17 mouse cellular contexts compared by ENCODE assay signal in the genomic region with DNA sequence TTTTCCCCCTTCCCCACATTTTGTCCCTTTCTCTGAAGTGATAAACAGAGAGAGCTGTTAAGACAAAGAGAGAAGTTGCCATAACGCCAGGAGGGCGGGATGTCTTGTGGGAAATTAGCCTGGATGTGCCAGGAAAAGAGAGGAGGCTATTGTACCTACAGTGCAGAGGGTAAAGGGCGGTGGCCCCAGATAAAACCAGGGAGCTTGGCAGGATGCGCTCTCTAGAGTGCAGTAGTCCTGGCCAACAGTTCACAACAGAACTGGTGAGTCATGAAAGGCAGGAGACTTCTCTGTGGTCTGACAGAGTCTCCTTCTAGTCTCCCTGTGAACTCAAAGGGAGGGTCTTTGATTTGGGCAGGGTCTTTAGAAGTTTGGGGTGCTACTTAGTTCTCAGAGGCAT. TPM values are rescaled to one million over a fixed set of nuclear protein-coding genes. Genes with fewer than 3 reads are reported as not detected.
DNase-seq lines count a peak whose midpoint lies in the region; ATAC-seq and TF ChIP-seq lines count a peak whose summit lies in the region.
"Had no signal": no experiment of that assay in that cellular context is flagged by ENCODE, and none has a peak within 500 bp of the region (broad histone marks: within the 10 kb centered on the region; RNA-seq: fewer than 3 reads in every experiment).

No protein-coding gene starts in this region.

- H3K27ac ChIP-seq in heart, embryonic 14.5 days (replicated peaks in 1 of 2; ENCODE audit: control insufficient read depth in 1 of 2, insufficient read depth in 1 of 2, low read depth in 2 of 2, low read length in 2 of 2): peak overlapping the region in 1 of 2 experiments; percentile 62; a peak in 2 of 4 replicates
- no peak overlapping the region for H3K27ac ChIP-seq in intestine, postnatal 0 days (ENCODE audit: low read depth, low read length)
- no peak overlapping the region for H3K27ac ChIP-seq in midbrain, embryonic 16.5 days (ENCODE audit: low read length)
- H3K27ac ChIP-seq in hindbrain, embryonic 10.5 days: no peak overlapping the region
- H3K27ac ChIP-seq: embryonic facial prominence, embryonic 13.5 days; kidney, postnatal 0 days; liver, embryonic 13.5 days; macrophage; neural tube, embryonic 12.5 days had no signal

- H3K27me3 ChIP-seq in heart, embryonic 14.5 days (ENCODE audit: control insufficient read depth, insufficient read depth, low read length): no peaks in the 10 kb centered on the region
- H3K27me3 ChIP-seq in intestine, postnatal 0 days (replicated peaks; ENCODE audit: control insufficient read depth, insufficient read depth, low read length): no peaks in the 10 kb centered on the region
- no peaks in the 10 kb centered on the region for H3K27me3 ChIP-seq in midbrain, embryonic 16.5 days (ENCODE audit: control insufficient read depth, insufficient read depth, low read depth, low read length)
- H3K27me3 ChIP-seq in hindbrain, embryonic 10.5 days (ENCODE audit: insufficient read depth, poor library complexity, severe bottlenecking): no peaks in the 10 kb centered on the region
- H3K27me3 ChIP-seq: embryonic facial prominence, embryonic 13.5 days; liver, embryonic 13.5 days; neural tube, embryonic 12.5 days had no signal

- no peak overlapping the region for H3K9ac ChIP-seq in heart, embryonic 14.5 days (ENCODE audit: low read length)
- no peak overlapping the region for H3K9ac ChIP-seq in intestine, postnatal 0 days (ENCODE audit: low read depth, low read length)
- no peak overlapping the region for H3K9ac ChIP-seq in midbrain, embryonic 16.5 days (ENCODE audit: low read depth, low read length)
- H3K9ac ChIP-seq: embryonic facial prominence, embryonic 13.5 days; liver, embryonic 13.5 days; neural tube, embryonic 12.5 days had no signal

- 51% methylated on average over 4 of the region's 4 CpGs for WGBS in heart, embryonic 14.5 days
- WGBS in intestine, postnatal 0 days: 57% methylated on average over 4 of the region's 4 CpGs
- 80% methylated on average over 4 of the region's 4 CpGs for WGBS in midbrain, embryonic 16.5 days
- 65% methylated on average over 4 of the region's 4 CpGs for WGBS in hindbrain, embryonic 10.5 days

- peak; percentile 14 for DNase-seq in gastrocnemius, postnatal 25 days
- DNase-seq in gastrocnemius, postnatal 10 days: no peak
- peak; percentile 37 to 52 for DNase-seq in heart, adult 9 months (ENCODE audit: low spot score in 2 of 2)
- no peak for DNase-seq in urinary bladder, postnatal 25 days (ENCODE audit: low spot score)
- no peak for DNase-seq in hindbrain, embryonic 10.5 days (ENCODE audit: low spot score)
- DNase-seq: cerebellum, adult 2 months; layer of hippocampus, adult 9-11 months; liver, embryonic 13.5 days; right cerebral cortex, postnatal 25 days; thymus, adult 2 months had no signal

- H3K9me3 ChIP-seq in heart, embryonic 14.5 days (ENCODE audit: control insufficient read depth, low read length): 0 out of 2 replicates have a peak, but pooled peaks cover 3% of the 10 kb centered on the region
- no peaks in the 10 kb centered on the region for H3K9me3 ChIP-seq in intestine, postnatal 0 days (ENCODE audit: control insufficient read depth)
- no peaks in the 10 kb centered on the region for H3K9me3 ChIP-seq in midbrain, embryonic 16.5 days (replicated peaks; ENCODE audit: control insufficient read depth, low read length, poor library complexity, severe bottlenecking)
- H3K9me3 ChIP-seq in hindbrain, embryonic 10.5 days: 0 out of 2 replicates have a peak, but pooled peaks cover 3% of the 10 kb centered on the region
- H3K9me3 ChIP-seq: embryonic facial prominence, embryonic 13.5 days; liver, embryonic 13.5 days had no signal

- no peak overlapping the region for H3K4me2 ChIP-seq in heart, embryonic 14.5 days (ENCODE audit: low read length)
- H3K4me2 ChIP-seq in intestine, postnatal 0 days (replicated peaks; ENCODE audit: low read depth): no peak overlapping the region
- no peak overlapping the region for H3K4me2 ChIP-seq in midbrain, embryonic 16.5 days (ENCODE audit: low read length)
- H3K4me2 ChIP-seq: embryonic facial prominence, embryonic 13.5 days; liver, embryonic 13.5 days; neural tube, embryonic 12.5 days had no signal

- no peak for TF ChIP-seq CTCF in intestine, postnatal 0 days (IDR thresholded peaks at IDR 0.05; ENCODE audit: low read depth)

- H3K4me1 ChIP-seq in heart, embryonic 14.5 days (ENCODE audit: control insufficient read depth in 2 of 2, insufficient read depth in 2 of 2, low read length in 2 of 2): peaks cover 3 to 18% of the 10 kb centered on the region in 2 experiments; a peak in 2 of 4 replicates
- H3K4me1 ChIP-seq in intestine, postnatal 0 days (replicated peaks; ENCODE audit: control insufficient read depth, insufficient read depth, low read length): no peaks in the 10 kb centered on the region
- H3K4me1 ChIP-seq in midbrain, embryonic 16.5 days (ENCODE audit: control insufficient read depth, insufficient read depth, low read length): no peaks in the 10 kb centered on the region
- no peaks in the 10 kb centered on the region for H3K4me1 ChIP-seq in hindbrain, embryonic 10.5 days (replicated peaks)
- H3K4me1 ChIP-seq: embryonic facial prominence, embryonic 13.5 days; liver, embryonic 13.5 days; neural tube, embryonic 12.5 days had no signal

- H3K36me3 ChIP-seq in heart, embryonic 14.5 days (ENCODE audit: control insufficient read depth, insufficient read depth, low read length): no peaks in the 10 kb centered on the region
- H3K36me3 ChIP-seq in intestine, postnatal 0 days (ENCODE audit: control insufficient read depth, insufficient read depth): no peaks in the 10 kb centered on the region
- H3K36me3 ChIP-seq in midbrain, embryonic 16.5 days (ENCODE audit: control insufficient read depth, insufficient read depth, low read length): no peaks in the 10 kb centered on the region
- no peaks in the 10 kb centered on the region for H3K36me3 ChIP-seq in hindbrain, embryonic 10.5 days
- H3K36me3 ChIP-seq: embryonic facial prominence, embryonic 13.5 days; liver, embryonic 13.5 days; neural tube, embryonic 12.5 days had no signal

- H3K4me3 ChIP-seq in heart, embryonic 14.5 days (ENCODE audit: control insufficient read depth in 1 of 2, insufficient read depth in 1 of 2, low read depth in 1 of 2, low read length in 2 of 2): no peak overlapping the region
- no peak overlapping the region for H3K4me3 ChIP-seq in intestine, postnatal 0 days (ENCODE audit: low read depth, low read length)
- H3K4me3 ChIP-seq in midbrain, embryonic 16.5 days (ENCODE audit: low read depth, low read length): no peak overlapping the region
- no peak overlapping the region for H3K4me3 ChIP-seq in hindbrain, embryonic 10.5 days
- H3K4me3 ChIP-seq: embryonic facial prominence, embryonic 13.5 days; liver, embryonic 13.5 days; neural tube, embryonic 12.5 days had no signal

- peak; percentile 64; the same call in 1 of the 2 replicates for ATAC-seq in heart, embryonic 14.5 days (ENCODE audit: insufficient number of reproducible peaks, insufficient read depth, low FRiP score, low read depth)
- ATAC-seq in intestine, postnatal 0 days: 0 out of 2 replicates have a peak, but pooled peaks have one; percentile 57
- no peak for ATAC-seq in midbrain, embryonic 16.5 days

RNA-seq across cellular contexts. Expression of a gene that starts 13.3 kb away (rescaled TPM):
- 10 to 100 TPM; 13.7 to 14.6 TPM for total RNA-seq in gastrocnemius, postnatal 25 days (2021)
- 10 to 100 TPM; 24.3 to 30.9 TPM for total RNA-seq in gastrocnemius, postnatal 10 days (2021)
- polyA plus RNA-seq in heart, embryonic 14.5 days (2014; fragmentation: Nextera tagmentation; extraction: Ambion mirVana): 56.8 and 57.7 TPM in 2 replicates
- 6.1 and 6.3 TPM in 2 replicates for polyA plus RNA-seq in intestine, postnatal 0 days (2015; fragmentation: Nextera tagmentation; extraction: Ambion mirVana)
- 9.3 and 9.6 TPM in 2 replicates for polyA plus RNA-seq in midbrain, embryonic 16.5 days (2015; fragmentation: Nextera tagmentation; extraction: Ambion mirVana)
- polyA plus RNA-seq in hindbrain, embryonic 10.5 days (2016; fragmentation: Nextera tagmentation; extraction: Ambion mirVana): 8.8 TPM in 2 replicates
- polyA plus RNA-seq: macrophage had no signal

Comparison
In these comparisons a context has a peak if more than half of its experiments do, and no peak if none do; other contexts are left out.
1. DNase-seq: peak in gastrocnemius, postnatal 25 days (single experiment) and heart, adult 9 months (2 of 2); none in gastrocnemius, postnatal 10 days (single experiment), urinary bladder, postnatal 25 days (single experiment) and hindbrain, embryonic 10.5 days (single experiment).